Mouse (Mus musculus): ENCODE results near the gene Poln. TPM values are rescaled to one million over a fixed set of nuclear protein-coding genes. Genes with fewer than 3 reads are reported as not detected.
A peak's percentile ranks its signal among the peaks of the same experiment; 100 is the strongest.

Poln gene
- polyA plus RNA-seq, 1 experiment from 2014 or later = 0.41 TPM

DNA sequence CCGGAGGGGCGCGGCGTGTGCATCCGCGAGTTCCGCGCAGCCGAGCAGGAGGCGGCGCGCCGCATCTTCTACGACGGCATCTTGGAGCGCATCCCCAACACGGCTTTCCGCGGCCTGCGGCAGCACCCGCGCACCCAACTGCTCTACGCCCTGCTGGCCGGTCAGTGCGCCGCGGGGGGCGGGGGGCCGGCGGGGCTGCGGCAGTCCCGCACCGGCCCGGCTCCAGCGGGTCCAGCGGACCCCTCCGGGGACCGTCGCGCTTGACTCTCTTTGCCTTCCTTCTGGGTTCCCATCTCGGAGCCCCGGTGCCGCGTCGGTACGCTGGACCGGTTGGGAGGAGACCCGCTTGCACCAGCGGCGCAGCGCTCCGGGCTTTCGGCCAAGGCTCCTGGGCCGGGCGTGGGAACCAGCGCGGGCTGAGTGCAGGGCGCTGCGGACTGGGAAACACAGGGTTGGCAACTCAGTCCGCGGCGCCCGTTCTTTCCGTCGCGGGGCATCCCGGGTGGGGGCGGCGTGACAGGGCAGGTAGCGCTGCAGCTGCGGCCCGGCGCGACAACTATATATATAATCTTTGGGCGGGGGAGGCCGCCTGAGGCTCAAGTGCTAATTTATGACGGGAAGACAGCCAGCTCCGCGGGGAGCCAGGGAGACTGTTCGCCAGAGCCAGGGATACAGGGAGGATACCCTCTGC is 172.1 kb downstream of the Poln start:
- H3K4me2 ChIP-seq (replicated peaks) = peak overlapping the region; percentile 78
- peaks cover 23% of the 10 kb centered on the region for H3K27me3 ChIP-seq
- peak overlapping the region; percentile 83 for H3K9ac ChIP-seq
- H3K9me3 ChIP-seq (replicated peaks) = no peaks in the 10 kb centered on the region
- peaks cover 16% of the 10 kb centered on the region for H3K36me3 ChIP-seq
- peak overlapping the region; percentile 77 for H3K4me3 ChIP-seq
- H3K4me1 ChIP-seq = peaks cover 31% of the 10 kb centered on the region
- peak overlapping the region; percentile 98 for H3K27ac ChIP-seq
- under 1% methylated on average over 61 of the region's 80 CpGs for WGBS
- peak; percentile 29 for ATAC-seq (ENCODE audit: low FRiP score)

- Histone ChIP-seq H3K27me3 (peaks cover 23% of the 10 kb centered on the region), H3K36me3 (peaks cover 12% of the 10 kb centered on the region), H3K4me1 (peaks cover 31% of the 10 kb centered on the region), H3K27ac (peak overlapping the region; percentile 98), H3K4me3 (peak overlapping the region; percentile 77), H3K9ac (peak overlapping the region; percentile 83), H3K9me3 (replicated peaks) (no peaks in the 10 kb centered on the region), H3K4me2 (replicated peaks) (peak overlapping the region; percentile 78)
- peak; percentile 35; the same call in 1 of the 2 replicates for ATAC-seq (ENCODE audit: low FRiP score)
- 1% methylated on average over 40 of the region's 55 CpGs for WGBS
These were observed 172.6 kb downstream of the Poln start for GRCm38 (mm10) chr5:33996694-33997045.

DNA sequence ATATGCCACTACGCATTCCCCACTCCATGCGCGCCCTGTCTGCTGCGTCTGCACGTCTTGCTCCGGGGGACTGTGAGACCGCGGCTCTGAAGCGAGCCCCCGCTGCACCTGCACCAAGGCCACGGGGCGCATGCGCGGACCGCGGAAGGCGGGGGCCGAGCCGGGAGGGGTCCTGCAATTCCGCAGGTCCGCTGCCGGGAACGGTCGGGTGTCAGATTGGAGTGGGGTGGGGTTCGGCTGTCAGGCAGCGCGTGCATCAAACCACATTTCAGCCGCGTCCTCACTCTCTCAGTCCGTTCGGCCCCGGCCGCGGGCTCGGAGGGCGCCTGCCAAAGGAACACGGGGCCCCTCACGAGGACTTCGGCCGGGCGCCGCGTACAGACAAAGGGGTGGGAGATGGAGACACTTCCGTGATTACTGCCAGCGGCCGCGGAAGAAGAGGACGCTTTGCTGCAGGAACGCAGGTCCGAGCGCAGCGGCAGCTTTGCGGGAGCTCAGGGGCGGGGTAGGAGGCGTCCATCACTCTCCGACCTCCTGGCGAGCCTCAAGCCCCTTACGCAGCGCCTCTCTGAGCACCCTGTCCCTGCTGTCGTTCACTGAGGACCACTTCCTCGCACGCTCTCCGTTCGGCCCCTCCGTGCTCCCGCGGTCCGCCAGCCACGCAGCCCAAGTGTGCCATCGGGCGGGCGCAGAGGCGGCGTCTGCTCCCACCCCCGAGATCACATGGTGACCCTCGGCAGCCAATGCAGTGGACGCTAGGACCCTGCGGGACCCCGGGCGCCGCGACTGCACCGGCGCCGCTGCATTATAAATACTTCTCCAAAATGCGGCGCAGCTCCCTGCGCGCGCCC is 173.2 kb downstream of the Poln start, which contains the start of gene Nat8l:
TSS of gene Nat8l (plus strand) at position 142 of the 851 bp plus-strand sequence.
- H3K4me1 ChIP-seq = peaks cover 31% of the 10 kb centered on the region
- under 1% methylated on average over 82 of the region's 90 CpGs for WGBS
- no peaks in the 10 kb centered on the region for H3K9me3 ChIP-seq (replicated peaks)
- H3K4me2 ChIP-seq (replicated peaks) = peak within 1 kb of the TSS; percentile 78
- peak within 1 kb of the TSS; percentile 98 for H3K27ac ChIP-seq
- H3K27me3 ChIP-seq = peaks cover 23% of the 10 kb centered on the region
- peak; percentile 83 for ATAC-seq (ENCODE audit: low FRiP score)
- H3K4me3 ChIP-seq = peak within 1 kb of the TSS; percentile 77
- peak within 1 kb of the TSS; percentile 83 for H3K9ac ChIP-seq
- H3K36me3 ChIP-seq = peaks cover 6% of the 10 kb centered on the region

DNA sequence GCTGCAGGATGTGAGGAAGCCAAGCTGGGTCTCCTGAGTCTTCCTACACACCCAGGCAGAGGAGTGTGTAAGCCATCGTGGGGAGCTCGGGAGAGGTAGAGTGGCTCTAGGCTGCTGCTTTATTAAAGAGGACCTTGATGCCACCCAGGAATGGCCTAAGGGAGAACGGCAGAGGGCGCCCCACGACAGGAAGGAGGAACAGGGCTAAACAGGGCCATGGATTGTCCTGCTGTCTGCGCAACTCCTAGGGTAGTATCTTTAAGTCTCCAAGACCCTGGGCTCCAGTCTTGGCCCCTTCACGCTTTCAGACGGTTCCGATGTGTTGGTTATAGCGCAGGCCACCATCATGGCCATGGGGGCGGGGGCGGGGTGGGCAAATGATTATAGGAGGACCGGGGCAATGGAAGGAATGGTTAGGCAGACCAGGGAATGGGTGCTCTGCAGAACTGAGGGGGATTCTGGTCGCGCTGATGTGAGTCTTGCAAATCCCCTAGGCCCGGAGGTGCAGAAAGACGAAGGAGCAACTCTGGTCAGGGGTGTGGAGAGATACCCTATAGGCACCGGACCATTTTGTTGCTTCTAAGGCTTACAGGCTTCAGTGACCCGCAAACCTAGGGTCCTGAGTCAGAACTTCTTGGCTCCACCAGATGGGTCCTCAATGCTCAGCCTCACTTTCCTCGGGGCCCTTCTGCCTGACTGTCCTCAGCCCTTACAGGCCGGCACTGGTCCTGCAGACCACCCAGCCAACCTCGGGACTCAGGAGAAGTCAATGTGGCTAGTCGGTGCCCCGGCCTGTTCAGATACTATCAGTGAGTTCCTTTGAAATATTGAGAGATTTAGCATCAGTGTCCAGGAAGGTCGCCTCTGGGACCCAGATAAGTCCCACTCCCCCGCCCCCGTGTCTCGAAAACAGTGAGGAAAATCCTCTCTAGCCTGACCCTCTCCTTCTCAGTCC is 174.3 kb downstream of the Poln start:
- H3K27ac ChIP-seq = peak overlapping the region; percentile 98
- H3K9me3 ChIP-seq (replicated peaks) = no peaks in the 10 kb centered on the region
- WGBS = 29% methylated on average over 28 of the region's 28 CpGs
- H3K4me1 ChIP-seq = peaks cover 31% of the 10 kb centered on the region
- H3K9ac ChIP-seq = peak overlapping the region; percentile 83
- peak overlapping the region; percentile 77 for H3K4me3 ChIP-seq
- ATAC-seq (ENCODE audit: low FRiP score) = 0 out of 2 replicates have a peak, but pooled peaks have one; percentile 2
- no peaks in the 10 kb centered on the region for H3K36me3 ChIP-seq
- H3K27me3 ChIP-seq = peaks cover 23% of the 10 kb centered on the region
- peak overlapping the region; percentile 78 for H3K4me2 ChIP-seq (replicated peaks)

DNA sequence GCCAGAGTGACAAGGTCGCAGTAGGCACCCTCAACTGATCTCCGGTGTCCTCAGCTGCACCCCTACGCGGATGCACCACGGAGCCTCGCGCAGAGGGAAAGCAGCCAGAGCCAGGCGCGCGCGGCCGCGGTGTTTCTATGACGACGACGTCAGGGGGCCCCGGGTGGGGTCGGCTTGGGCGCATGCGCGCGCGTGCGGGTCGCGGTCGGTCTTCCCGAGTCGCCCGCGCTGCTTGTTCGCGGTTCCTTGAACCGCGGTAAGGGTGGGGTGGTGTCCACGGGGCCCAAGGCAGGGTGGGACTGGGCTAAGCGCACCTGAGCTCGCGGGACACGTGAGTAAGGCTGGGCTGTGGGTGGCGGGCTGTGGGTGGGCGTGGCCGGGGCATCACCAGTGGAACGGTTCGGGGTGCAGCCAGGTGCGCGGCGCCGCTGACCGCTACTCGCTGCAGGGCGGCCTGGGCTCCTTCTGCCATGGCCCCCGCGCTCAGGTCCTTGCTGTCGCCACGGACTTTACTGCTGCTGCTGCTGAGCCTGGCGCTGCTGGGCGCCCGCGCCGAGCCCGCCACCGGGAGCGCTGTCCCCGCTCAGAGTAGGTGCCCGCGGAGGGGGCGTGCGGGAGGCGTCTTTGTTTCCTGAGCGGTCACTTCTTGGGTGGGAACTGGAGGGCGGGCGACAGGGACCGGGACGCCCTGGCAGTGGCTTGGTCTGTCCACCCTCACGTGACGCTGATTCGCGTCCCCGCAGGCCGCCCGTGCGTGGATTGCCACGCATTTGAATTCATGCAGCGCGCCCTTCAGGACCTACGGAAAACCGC is 185.7 kb downstream of the Poln start, which contains the start of gene Gm1673:
TSS of gene Gm1673 (plus strand) at position 125 of the 813 bp plus-strand sequence.
- 0 out of 2 replicates have a peak, but pooled peaks cover 6% of the 10 kb centered on the region for H3K36me3 ChIP-seq
- no peaks in the 10 kb centered on the region for H3K9me3 ChIP-seq (replicated peaks)
- peak within 1 kb of the TSS; percentile 93 for H3K27ac ChIP-seq
- H3K4me3 ChIP-seq = peak within 1 kb of the TSS; percentile 95
- peak within 1 kb of the TSS; percentile 77 for H3K4me2 ChIP-seq (replicated peaks)
- H3K27me3 ChIP-seq = no peaks in the 10 kb centered on the region
- peak within 1 kb of the TSS; percentile 82 for H3K9ac ChIP-seq
- H3K4me1 ChIP-seq = peaks cover 32% of the 10 kb centered on the region
- WGBS = under 1% methylated on average over 76 of the region's 88 CpGs
- ATAC-seq (ENCODE audit: low FRiP score) = peak; percentile 91

DNA sequence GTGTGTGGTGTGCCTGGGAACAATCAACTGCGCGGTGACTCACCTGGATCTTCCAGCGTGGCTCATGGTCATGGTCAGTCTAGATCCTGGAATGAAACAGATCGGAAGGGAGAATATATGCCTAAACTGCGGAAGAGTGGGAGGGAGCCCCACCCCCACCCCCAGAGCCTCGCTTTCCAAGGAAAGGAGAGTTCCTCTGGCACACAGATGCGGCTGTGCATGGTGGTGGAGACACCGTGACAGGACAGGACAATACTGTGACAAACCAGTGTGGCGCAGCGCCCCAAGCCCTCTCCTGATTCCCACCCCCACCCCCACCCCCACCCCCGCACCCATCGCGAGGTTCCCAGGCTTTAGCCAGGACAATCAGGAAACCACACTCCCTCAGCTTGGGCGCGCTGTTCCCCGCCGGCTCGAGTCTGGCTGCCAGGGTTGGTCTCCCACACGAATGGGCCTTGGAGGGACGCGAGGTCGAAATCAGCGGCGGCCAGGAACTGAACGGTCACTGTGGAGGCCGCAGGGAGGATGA is 186.5 kb downstream of the Poln start:
- Histone ChIP-seq H3K9me3 (replicated peaks) (no peaks in the 10 kb centered on the region), H3K27ac (peak overlapping the region; percentile 93), H3K36me3 (0 out of 2 replicates have a peak, but pooled peaks cover 6% of the 10 kb centered on the region), H3K4me1 (peaks cover 32% of the 10 kb centered on the region), H3K27me3 (no peaks in the 10 kb centered on the region), H3K4me2 (replicated peaks) (peak overlapping the region; percentile 77), H3K4me3 (peak overlapping the region; percentile 95), H3K9ac (peak overlapping the region; percentile 82)
- 3% methylated on average over 25 of the region's 26 CpGs for WGBS
- ATAC-seq (ENCODE audit: low FRiP score) = peak; percentile 59

- H3K9ac ChIP-seq = no peak overlapping the region
- H3K4me3 ChIP-seq = no peak overlapping the region
- H3K4me1 ChIP-seq = no peaks in the 10 kb centered on the region
- no peak for ATAC-seq (ENCODE audit: low FRiP score)
- WGBS = 35% methylated on average over 3 of the region's 3 CpGs
- no peaks in the 10 kb centered on the region for H3K27me3 ChIP-seq
- H3K9me3 ChIP-seq (replicated peaks) = no peaks in the 10 kb centered on the region
- H3K4me2 ChIP-seq (replicated peaks) = no peak overlapping the region
- H3K36me3 ChIP-seq = no peaks in the 10 kb centered on the region
- H3K27ac ChIP-seq = no peak overlapping the region
These were observed 193.0 kb downstream of the Poln start for GRCm38 (mm10) chr5:33976267-33976666.

- Histone ChIP-seq H3K4me3 (no peak overlapping the region), H3K27me3 (no peaks in the 10 kb centered on the region), H3K4me2 (replicated peaks) (no peak overlapping the region), H3K27ac (no peak overlapping the region), H3K36me3 (no peaks in the 10 kb centered on the region), H3K9ac (no peak overlapping the region), H3K4me1 (no peaks in the 10 kb centered on the region), H3K9me3 (replicated peaks) (no peaks in the 10 kb centered on the region)
- 54% methylated on average over 2 of the region's 2 CpGs for WGBS
- no peak for ATAC-seq (ENCODE audit: low FRiP score)
These were observed 194.5 kb downstream of the Poln start for GRCm38 (mm10) chr5:33974736-33975135.

- Histone ChIP-seq H3K27me3 (no peaks in the 10 kb centered on the region), H3K9me3 (replicated peaks) (peaks cover 9% of the 10 kb centered on the region; the same call in 1 of the 2 replicates), H3K36me3 (no peaks in the 10 kb centered on the region), H3K27ac (no peak overlapping the region), H3K4me3 (no peak overlapping the region), H3K4me2 (replicated peaks) (no peak overlapping the region), H3K9ac (no peak overlapping the region), H3K4me1 (no peaks in the 10 kb centered on the region)
- WGBS = 88% methylated on average over 4 of the region's 4 CpGs
- ATAC-seq (ENCODE audit: low FRiP score) = no peak
These were observed 209.9 kb downstream of the Poln start for GRCm38 (mm10) chr5:33959382-33959781.

Measured in hindbrain, embryonic 12.5 days (tissue).